Mouse (Mus musculus): ENCODE measurements around the gene Phtf2. TPM values are rescaled to one million over a fixed set of nuclear protein-coding genes. Genes with fewer than 3 reads are reported as not detected.
"Not testable (repeated sequence)": the region's sequence is repeated elsewhere in the genome, so short reads cannot be mapped to it uniquely, and the experiment has no call there.

The Phtf2 gene
- polyA plus RNA-seq, 1 experiment from 2014 or later = 13.9 TPM

GRCm38 (mm10) chr5:20810449-20810848, 71.5 kb downstream of the Phtf2 start:
- H3K4me1 ChIP-seq (ENCODE audit: control insufficient read depth, insufficient read depth, low read length) = no peaks in the 10 kb centered on the region
- no peak overlapping the region for H3K27ac ChIP-seq (ENCODE audit: low read length)
- H3K9ac ChIP-seq (ENCODE audit: low read length) = no peak overlapping the region
- no peaks in the 10 kb centered on the region for H3K9me3 ChIP-seq (replicated peaks; ENCODE audit: control insufficient read depth, low read length)
- no peak overlapping the region for H3K4me2 ChIP-seq (ENCODE audit: low read depth, low read length)
- no peak overlapping the region for H3K4me3 ChIP-seq (replicated peaks; ENCODE audit: low read length)
- H3K27me3 ChIP-seq (ENCODE audit: control insufficient read depth, insufficient read depth, low read length) = no peaks in the 10 kb centered on the region
- ATAC-seq (ENCODE audit: insufficient read depth, low FRiP score) = no peak
- no peaks in the 10 kb centered on the region for H3K36me3 ChIP-seq (ENCODE audit: control insufficient read depth, insufficient read depth, low read length)
- WGBS = 85% methylated on average over 6 of the region's 6 CpGs

DNA sequence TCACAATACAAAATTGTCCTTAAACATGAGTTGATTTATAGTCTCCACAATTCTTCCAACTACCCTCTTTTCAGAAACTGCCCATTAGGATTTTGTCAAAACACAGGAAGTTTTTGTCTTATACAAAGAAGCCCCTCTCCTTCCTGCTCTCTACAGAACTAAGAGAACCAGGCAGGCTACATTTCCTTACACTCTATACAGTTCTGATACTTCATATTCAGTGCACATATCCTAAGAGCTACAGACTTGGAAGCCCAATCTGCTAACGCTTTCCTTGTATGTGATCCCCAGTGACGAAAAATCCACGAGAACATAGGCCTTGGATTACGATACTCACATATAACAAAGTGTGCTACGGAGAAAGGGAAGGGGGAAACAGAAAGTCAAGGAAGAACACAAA, 86.0 kb downstream of the Phtf2 start:
- ATAC-seq (ENCODE audit: insufficient read depth, low FRiP score) = no peak
- 92% methylated on average over 5 of the region's 5 CpGs for WGBS
- H3K4me2 ChIP-seq (ENCODE audit: low read depth, low read length) = no peak overlapping the region
- H3K27ac ChIP-seq (ENCODE audit: low read length) = no peak overlapping the region
- no peaks in the 10 kb centered on the region for H3K4me1 ChIP-seq (ENCODE audit: control insufficient read depth, insufficient read depth, low read length)
- no peaks in the 10 kb centered on the region for H3K9me3 ChIP-seq (replicated peaks; ENCODE audit: control insufficient read depth, low read length)
- H3K9ac ChIP-seq (ENCODE audit: low read length) = no peak overlapping the region
- peaks cover 4% of the 10 kb centered on the region; the same call in 1 of the 2 replicates for H3K36me3 ChIP-seq (ENCODE audit: control insufficient read depth, insufficient read depth, low read length)
- no peaks in the 10 kb centered on the region for H3K27me3 ChIP-seq (ENCODE audit: control insufficient read depth, insufficient read depth, low read length)
- H3K4me3 ChIP-seq (replicated peaks; ENCODE audit: low read length) = no peak overlapping the region

DNA sequence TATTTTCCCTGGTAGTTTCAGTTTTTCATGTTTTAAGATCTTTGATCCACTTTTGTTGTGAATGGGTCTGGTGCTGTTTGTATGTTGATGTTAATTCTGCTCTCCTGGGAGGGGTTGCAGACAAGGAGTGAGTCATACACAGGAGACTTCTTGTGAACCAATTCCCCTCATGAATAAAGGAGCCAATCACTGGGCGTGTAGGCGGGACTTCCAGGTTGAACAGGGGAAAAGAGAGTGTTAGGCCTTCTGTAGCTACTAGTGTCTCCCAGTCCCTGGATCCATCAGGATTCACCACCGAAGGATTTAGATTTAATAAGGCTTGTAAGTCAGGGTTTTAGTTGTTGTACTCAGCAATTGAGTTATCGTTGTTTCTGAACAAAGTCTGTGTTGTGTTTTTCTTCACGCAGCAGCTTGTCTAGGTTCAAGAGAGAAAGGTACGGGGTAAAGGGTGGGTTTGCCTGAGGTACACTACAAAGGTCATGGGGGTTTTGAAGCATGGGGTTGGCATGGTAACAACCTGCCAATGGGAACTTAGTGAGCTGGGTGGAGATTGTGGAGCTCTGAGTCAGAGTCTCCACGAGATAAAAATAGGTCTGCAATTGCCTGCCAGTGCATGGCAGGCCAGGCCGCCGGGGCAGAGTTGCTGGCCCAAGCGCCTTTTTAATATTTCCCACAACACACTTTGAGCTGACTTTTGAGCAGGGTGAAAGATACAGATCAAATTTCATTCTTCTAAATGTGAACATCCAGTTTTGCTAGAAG, 90.0 kb downstream of the Phtf2 start:
- no peak overlapping the region for H3K27ac ChIP-seq (ENCODE audit: low read length)
- H3K4me3 ChIP-seq (replicated peaks; ENCODE audit: low read length) = no peak overlapping the region
- no peaks in the 10 kb centered on the region for H3K4me1 ChIP-seq (ENCODE audit: control insufficient read depth, insufficient read depth, low read length)
- no peak overlapping the region for H3K9ac ChIP-seq (ENCODE audit: low read length)
- no peaks in the 10 kb centered on the region for H3K9me3 ChIP-seq (replicated peaks; ENCODE audit: control insufficient read depth, low read length)
- no peak for ATAC-seq (ENCODE audit: insufficient read depth, low FRiP score)
- peaks cover 4% of the 10 kb centered on the region; the same call in 1 of the 2 replicates for H3K36me3 ChIP-seq (ENCODE audit: control insufficient read depth, insufficient read depth, low read length)
- WGBS = 80% methylated on average over 10 of the region's 10 CpGs
- H3K4me2 ChIP-seq (ENCODE audit: low read depth, low read length) = no peak overlapping the region
- no peaks in the 10 kb centered on the region for H3K27me3 ChIP-seq (ENCODE audit: control insufficient read depth, insufficient read depth, low read length)

GRCm38 (mm10) chr5:20786471-20786870, 95.5 kb downstream of the Phtf2 start:
- not testable (repeated sequence) for ATAC-seq (ENCODE audit: insufficient read depth, low FRiP score); H3K27ac ChIP-seq (ENCODE audit: low read length); H3K36me3 ChIP-seq (ENCODE audit: control insufficient read depth, insufficient read depth, low read length); H3K9me3 ChIP-seq (replicated peaks; ENCODE audit: control insufficient read depth, low read length); H3K4me3 ChIP-seq (replicated peaks; ENCODE audit: low read length); H3K4me2 ChIP-seq (ENCODE audit: low read depth, low read length); H3K9ac ChIP-seq (ENCODE audit: low read length); H3K4me1 ChIP-seq (ENCODE audit: control insufficient read depth, insufficient read depth, low read length); H3K27me3 ChIP-seq (ENCODE audit: control insufficient read depth, insufficient read depth, low read length)
- WGBS = 74% methylated on average over 3 of the region's 5 CpGs

DNA sequence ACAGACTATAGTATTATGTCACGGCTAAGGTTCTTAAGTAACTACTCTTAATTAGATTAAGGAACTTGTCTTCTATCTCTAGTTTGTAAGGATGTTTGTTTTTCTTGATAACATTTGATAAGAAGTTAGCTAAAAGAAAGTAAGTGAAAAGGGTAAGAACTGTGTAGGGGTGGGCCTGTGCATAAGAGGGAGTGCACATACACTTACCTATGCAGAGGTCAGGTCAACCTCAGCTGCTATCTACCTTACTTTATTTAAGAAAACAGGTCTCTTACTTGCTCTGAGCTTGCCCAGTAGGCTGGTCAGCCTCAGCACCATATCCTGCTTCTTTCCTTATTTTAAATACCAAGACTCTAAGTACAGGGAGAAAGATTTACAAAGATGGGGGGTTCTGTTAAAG, 100.8 kb downstream of the Phtf2 start:
- no peaks in the 10 kb centered on the region for H3K9me3 ChIP-seq (replicated peaks; ENCODE audit: control insufficient read depth, low read length)

DNA sequence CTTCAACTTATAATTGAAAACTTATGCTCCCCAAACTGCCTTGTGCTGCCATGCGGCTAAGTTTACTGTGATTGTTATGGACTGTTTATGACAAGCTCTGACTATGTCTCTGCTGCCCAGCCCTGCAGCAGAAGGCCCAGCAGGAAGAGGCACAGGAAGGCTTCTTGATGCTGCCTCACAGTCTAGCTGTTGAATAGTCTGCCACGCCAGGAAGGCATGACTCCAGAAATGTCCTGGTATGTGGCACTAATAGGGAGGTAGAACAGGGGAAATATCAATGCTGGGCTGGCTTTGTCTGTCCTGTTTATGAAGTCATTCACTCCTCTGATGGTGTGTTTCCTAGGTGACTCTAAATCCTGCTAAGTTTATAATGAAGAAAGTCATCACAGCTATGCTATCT, 102.7 kb downstream of the Phtf2 start:
- Histone ChIP-seq H3K27me3 (ENCODE audit: control insufficient read depth, insufficient read depth, low read length) (no peaks in the 10 kb centered on the region), H3K9me3 (replicated peaks; ENCODE audit: control insufficient read depth, low read length) (no peaks in the 10 kb centered on the region), H3K4me2 (ENCODE audit: low read depth, low read length) (no peak overlapping the region), H3K36me3 (ENCODE audit: control insufficient read depth, insufficient read depth, low read length) (no peaks in the 10 kb centered on the region), H3K4me3 (replicated peaks; ENCODE audit: low read length) (no peak overlapping the region), H3K27ac (ENCODE audit: low read length) (peak overlapping the region; percentile 23; the same call in 1 of the 2 replicates), H3K9ac (ENCODE audit: low read length) (no peak overlapping the region), H3K4me1 (ENCODE audit: control insufficient read depth, insufficient read depth, low read length) (no peaks in the 10 kb centered on the region)
- 70% methylated on average over 2 of the region's 2 CpGs for WGBS
- no peak for ATAC-seq (ENCODE audit: insufficient read depth, low FRiP score)

More for the DNA sequence above, 100.8 kb downstream of the Phtf2 start:
- Histone ChIP-seq H3K9ac (ENCODE audit: low read length) (no peak overlapping the region), H3K36me3 (ENCODE audit: control insufficient read depth, insufficient read depth, low read length) (no peaks in the 10 kb centered on the region), H3K27me3 (ENCODE audit: control insufficient read depth, insufficient read depth, low read length) (no peaks in the 10 kb centered on the region), H3K4me2 (ENCODE audit: low read depth, low read length) (no peak overlapping the region), H3K27ac (ENCODE audit: low read length) (no peak overlapping the region), H3K4me1 (ENCODE audit: control insufficient read depth, insufficient read depth, low read length) (no peaks in the 10 kb centered on the region), H3K4me3 (replicated peaks; ENCODE audit: low read length) (no peak overlapping the region)
- 0 out of 2 replicates have a peak, but pooled peaks have one; percentile 25 for ATAC-seq (ENCODE audit: insufficient read depth, low FRiP score)
- WGBS = 84% methylated on average over 1 of the region's 1 CpGs

- Histone ChIP-seq H3K4me2 (ENCODE audit: low read depth, low read length) (no peak overlapping the region), H3K27ac (ENCODE audit: low read length) (no peak overlapping the region), H3K9me3 (replicated peaks; ENCODE audit: control insufficient read depth, low read length) (no peaks in the 10 kb centered on the region), H3K9ac (ENCODE audit: low read length) (no peak overlapping the region), H3K4me3 (replicated peaks; ENCODE audit: low read length) (no peak overlapping the region), H3K27me3 (ENCODE audit: control insufficient read depth, insufficient read depth, low read length) (no peaks in the 10 kb centered on the region), H3K36me3 (ENCODE audit: control insufficient read depth, insufficient read depth, low read length) (no peaks in the 10 kb centered on the region), H3K4me1 (ENCODE audit: control insufficient read depth, insufficient read depth, low read length) (no peaks in the 10 kb centered on the region)
- ATAC-seq (ENCODE audit: insufficient read depth, low FRiP score) = no peak
- 61% methylated on average over 8 of the region's 8 CpGs for WGBS
Measured at GRCm38 (mm10) chr5:20778274-20778984, 103.5 kb downstream of the Phtf2 start.

DNA sequence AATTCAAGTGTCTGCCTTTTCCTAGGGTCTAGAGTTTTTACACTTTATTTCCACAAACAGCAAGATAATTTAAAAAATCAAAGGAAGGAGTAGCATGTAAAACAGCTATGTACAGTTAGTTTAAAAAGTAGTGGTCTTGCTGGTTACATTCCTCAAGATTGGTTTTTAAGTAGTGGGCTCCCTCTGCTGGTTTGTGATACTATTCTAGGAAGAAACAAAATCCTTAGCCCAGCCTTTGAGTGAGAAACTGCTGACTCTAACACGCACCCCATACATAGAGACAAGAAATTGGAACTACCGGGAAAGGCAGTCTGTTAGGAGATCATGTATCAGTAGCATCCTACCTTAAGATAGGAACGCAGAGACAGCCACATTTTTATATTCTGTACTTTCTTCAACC, 108.6 kb downstream of the Phtf2 start:
- no peak overlapping the region for H3K4me2 ChIP-seq (ENCODE audit: low read depth, low read length)
- H3K9ac ChIP-seq (ENCODE audit: low read length) = no peak overlapping the region
- H3K9me3 ChIP-seq (replicated peaks; ENCODE audit: control insufficient read depth, low read length) = no peaks in the 10 kb centered on the region
- H3K27ac ChIP-seq (ENCODE audit: low read length) = no peak overlapping the region
- no peaks in the 10 kb centered on the region for H3K4me1 ChIP-seq (ENCODE audit: control insufficient read depth, insufficient read depth, low read length)
- 59% methylated on average over 3 of the region's 3 CpGs for WGBS
- H3K36me3 ChIP-seq (ENCODE audit: control insufficient read depth, insufficient read depth, low read length) = no peaks in the 10 kb centered on the region
- ATAC-seq (ENCODE audit: insufficient read depth, low FRiP score) = no peak
- H3K4me3 ChIP-seq (replicated peaks; ENCODE audit: low read length) = no peak overlapping the region
- no peaks in the 10 kb centered on the region for H3K27me3 ChIP-seq (ENCODE audit: control insufficient read depth, insufficient read depth, low read length)

DNA sequence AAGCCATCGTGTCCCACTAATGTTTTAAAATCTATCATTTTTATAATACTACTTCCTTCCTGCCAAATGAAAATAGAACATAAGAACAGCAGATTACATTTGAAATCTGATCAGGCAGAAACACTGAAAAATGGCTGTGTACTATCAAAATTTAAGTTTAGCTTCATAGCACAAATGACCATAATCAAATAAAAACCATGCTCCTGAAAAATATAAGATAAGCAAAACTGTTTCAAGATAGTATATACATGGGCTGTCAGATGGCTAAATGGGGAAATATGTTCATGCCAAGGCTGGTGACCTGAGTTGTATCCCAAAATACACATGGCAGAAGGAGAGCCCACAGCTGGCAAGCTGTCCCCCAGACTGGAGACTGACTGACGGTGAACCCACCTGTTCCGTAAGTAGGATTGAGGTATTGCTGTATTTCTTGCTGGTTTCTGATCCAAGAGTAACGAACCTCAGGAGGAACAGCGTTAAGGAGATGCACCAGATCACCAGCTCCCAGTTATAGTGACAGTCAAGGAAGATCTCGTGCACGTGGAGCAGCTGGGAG, 116.5 kb downstream of the Phtf2 start:
- no peak overlapping the region for H3K9ac ChIP-seq (ENCODE audit: low read length)
- WGBS = 85% methylated on average over 7 of the region's 7 CpGs
- no peak overlapping the region for H3K4me2 ChIP-seq (ENCODE audit: low read depth, low read length)
- no peaks in the 10 kb centered on the region for H3K27me3 ChIP-seq (ENCODE audit: control insufficient read depth, insufficient read depth, low read length)
- H3K36me3 ChIP-seq (ENCODE audit: control insufficient read depth, insufficient read depth, low read length) = no peaks in the 10 kb centered on the region
- no peak overlapping the region for H3K4me3 ChIP-seq (replicated peaks; ENCODE audit: low read length)
- no peak overlapping the region for H3K27ac ChIP-seq (ENCODE audit: low read length)
- H3K9me3 ChIP-seq (replicated peaks; ENCODE audit: control insufficient read depth, low read length) = no peaks in the 10 kb centered on the region
- no peak for ATAC-seq (ENCODE audit: insufficient read depth, low FRiP score)
- H3K4me1 ChIP-seq (ENCODE audit: control insufficient read depth, insufficient read depth, low read length) = no peaks in the 10 kb centered on the region

Data from stomach, embryonic 16.5 days (tissue).